Mouse (Mus musculus) cortical plate, adult 2 months (tissue): ENCODE data around the gene Serpina1f.

Experiments
- CTCF ChIP-seq: fragments of 200-500 bp; IDR thresholded peaks from 2 replicates; pipeline ENCODE4 v1.5.1; 2011; ENCODE audit warnings: mild to moderate bottlenecking, control low read depth, low read length; ENCODE audit not compliant: insufficient read depth; ENCODE audit errors: extremely low read depth
- POLR2A ChIP-seq: fragments of 200-500 bp; IDR thresholded peaks from 2 replicates; pipeline ENCODE4 v1.6.1; 2011; ENCODE audit warnings: mild to moderate bottlenecking, low read length, control low read depth; ENCODE audit not compliant: insufficient read depth; ENCODE audit errors: extremely low read depth

DNA sequence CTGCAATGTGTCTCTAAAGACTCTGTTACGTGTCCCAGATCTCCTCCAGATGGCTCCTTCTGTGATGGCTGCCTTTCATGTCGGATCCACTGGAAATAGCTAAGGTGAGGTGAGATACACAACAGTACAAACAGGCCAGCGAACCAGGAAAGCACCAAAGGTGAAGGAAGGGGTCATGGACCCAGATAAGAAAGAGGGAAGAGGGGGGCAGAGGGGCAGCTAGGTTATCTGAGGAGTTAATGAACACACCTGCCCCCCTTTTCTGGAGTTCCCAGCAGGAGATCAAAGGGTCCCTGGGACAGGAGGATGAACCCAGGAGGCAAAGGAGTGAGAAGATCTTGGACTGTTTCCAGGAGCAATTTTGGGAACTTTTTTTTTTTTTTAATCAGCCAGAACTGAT is 9.9 kb downstream of the Serpina1f start:
- TF ChIP-seq CTCF = no peak
- TF ChIP-seq POLR2A = no peak
